Mouse (Mus musculus): Measurements from ENCODE around the gene Hsd17b6. TPM values are rescaled to one million over a fixed set of nuclear protein-coding genes. Genes with fewer than 3 reads are reported as not detected.

Gene Hsd17b6
- polyA plus RNA-seq, 1 experiment from 2014 or later, result not detected

GRCm38 (mm10) chr10:128041636-128042035 lies 34.2 kb upstream of the Hsd17b6 start:
- H3K36me3 ChIP-seq (ENCODE audit: control insufficient read depth, insufficient read depth, low read length), result peaks cover 26% of the 10 kb centered on the region
- H3K27ac ChIP-seq (ENCODE audit: low read depth, low read length), result no peak overlapping the region
- no peak overlapping the region for H3K9ac ChIP-seq (ENCODE audit: low read length)
- no peak for DNase-seq (ENCODE audit: low spot score)
- 73% methylated on average over 4 of the region's 4 CpGs for WGBS
- no peak overlapping the region for H3K4me2 ChIP-seq (ENCODE audit: low read depth)
- ATAC-seq (ENCODE audit: insufficient read depth, low FRiP score, low TSS enrichment), result no peak
- H3K9me3 ChIP-seq (ENCODE audit: control insufficient read depth, low read length), result no peaks in the 10 kb centered on the region
- H3K27me3 ChIP-seq (ENCODE audit: control insufficient read depth, insufficient read depth, low read length), result no peaks in the 10 kb centered on the region
- no peak overlapping the region for H3K4me3 ChIP-seq (ENCODE audit: low read depth, low read length)
- peaks cover 10% of the 10 kb centered on the region; the same call in 1 of the 2 replicates for H3K4me1 ChIP-seq (ENCODE audit: control insufficient read depth, insufficient read depth, low read length)

- Histone ChIP-seq H3K36me3 (ENCODE audit: control insufficient read depth, insufficient read depth, low read length) (peaks cover 23% of the 10 kb centered on the region), H3K4me1 (ENCODE audit: control insufficient read depth, insufficient read depth, low read length) (peaks cover 10% of the 10 kb centered on the region; the same call in 1 of the 2 replicates), H3K9me3 (ENCODE audit: control insufficient read depth, low read length) (no peaks in the 10 kb centered on the region), H3K4me3 (ENCODE audit: low read depth, low read length) (no peak overlapping the region), H3K27me3 (ENCODE audit: control insufficient read depth, insufficient read depth, low read length) (no peaks in the 10 kb centered on the region), H3K4me2 (ENCODE audit: low read depth) (no peak overlapping the region), H3K27ac (ENCODE audit: low read depth, low read length) (no peak overlapping the region), H3K9ac (ENCODE audit: low read length) (no peak overlapping the region)
- ATAC-seq (ENCODE audit: insufficient read depth, low FRiP score, low TSS enrichment) (no peak), DNase-seq (ENCODE audit: low spot score) (no peak)
- WGBS, result 93% methylated on average over 5 of the region's 5 CpGs
These were observed 32.9 kb upstream of the Hsd17b6 start for GRCm38 (mm10) chr10:128040293-128040692.

DNA sequence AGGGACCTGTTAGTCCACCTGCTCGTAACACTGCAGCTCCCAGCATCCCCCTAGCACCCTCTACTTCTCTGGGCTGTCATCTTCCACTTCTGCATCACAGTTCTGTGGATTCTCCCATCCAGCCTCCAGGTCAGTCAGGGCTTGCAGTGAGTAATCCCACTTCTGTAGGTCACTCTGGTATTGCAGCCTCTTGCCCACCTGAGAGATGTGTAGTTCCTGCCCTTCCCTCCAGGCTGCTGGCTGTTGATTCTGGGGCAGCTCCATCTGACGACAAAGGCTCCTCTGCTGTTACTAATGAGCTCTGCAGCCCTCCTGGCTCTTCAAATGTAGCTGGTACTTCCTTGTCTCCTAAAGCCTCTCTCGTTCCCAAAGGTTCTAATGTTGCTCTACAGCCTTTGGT lies 32.4 kb upstream of the Hsd17b6 start:
- H3K9me3 ChIP-seq (ENCODE audit: control insufficient read depth, low read length), result no peaks in the 10 kb centered on the region
- H3K27ac ChIP-seq (ENCODE audit: low read depth, low read length), result no peak overlapping the region
- no peak for DNase-seq (ENCODE audit: low spot score)

GRCm38 (mm10) chr10:128039167-128039566 lies 31.8 kb upstream of the Hsd17b6 start:
- no peaks in the 10 kb centered on the region for H3K9me3 ChIP-seq (ENCODE audit: control insufficient read depth, low read length)
- DNase-seq (ENCODE audit: low spot score), result no peak
- H3K4me2 ChIP-seq (ENCODE audit: low read depth), result no peak overlapping the region
- H3K4me3 ChIP-seq (ENCODE audit: low read depth, low read length), result no peak overlapping the region
- peaks cover 13% of the 10 kb centered on the region; the same call in 1 of the 2 replicates for H3K4me1 ChIP-seq (ENCODE audit: control insufficient read depth, insufficient read depth, low read length)
- no peak overlapping the region for H3K27ac ChIP-seq (ENCODE audit: low read depth, low read length)
- ATAC-seq (ENCODE audit: insufficient read depth, low FRiP score, low TSS enrichment), result no peak
- peaks cover 18% of the 10 kb centered on the region for H3K36me3 ChIP-seq (ENCODE audit: control insufficient read depth, insufficient read depth, low read length)
- WGBS, result 52% methylated on average over 5 of the region's 5 CpGs
- H3K27me3 ChIP-seq (ENCODE audit: control insufficient read depth, insufficient read depth, low read length), result no peaks in the 10 kb centered on the region
- no peak overlapping the region for H3K9ac ChIP-seq (ENCODE audit: low read length)

More for the DNA sequence above, 32.4 kb upstream of the Hsd17b6 start:
- no peak overlapping the region for H3K4me2 ChIP-seq (ENCODE audit: low read depth)
- no peaks in the 10 kb centered on the region for H3K27me3 ChIP-seq (ENCODE audit: control insufficient read depth, insufficient read depth, low read length)
- WGBS, result 75% methylated on average over 3 of the region's 3 CpGs
- H3K4me3 ChIP-seq (ENCODE audit: low read depth, low read length), result no peak overlapping the region
- H3K4me1 ChIP-seq (ENCODE audit: control insufficient read depth, insufficient read depth, low read length), result peaks cover 10% of the 10 kb centered on the region; the same call in 1 of the 2 replicates
- ATAC-seq (ENCODE audit: insufficient read depth, low FRiP score, low TSS enrichment), result no peak
- H3K9ac ChIP-seq (ENCODE audit: low read length), result no peak overlapping the region
- H3K36me3 ChIP-seq (ENCODE audit: control insufficient read depth, insufficient read depth, low read length), result peaks cover 22% of the 10 kb centered on the region

- H3K9me3 ChIP-seq (ENCODE audit: control insufficient read depth, low read length), result no peaks in the 10 kb centered on the region
- H3K9ac ChIP-seq (ENCODE audit: low read length), result no peak overlapping the region
- H3K27ac ChIP-seq (ENCODE audit: low read depth, low read length), result no peak overlapping the region
- H3K4me1 ChIP-seq (ENCODE audit: control insufficient read depth, insufficient read depth, low read length), result peaks cover 13% of the 10 kb centered on the region; the same call in 1 of the 2 replicates
- no peaks in the 10 kb centered on the region for H3K27me3 ChIP-seq (ENCODE audit: control insufficient read depth, insufficient read depth, low read length)
- no peak overlapping the region for H3K4me3 ChIP-seq (ENCODE audit: low read depth, low read length)
- ATAC-seq (ENCODE audit: insufficient read depth, low FRiP score, low TSS enrichment) (no peak), DNase-seq (ENCODE audit: low spot score) (no peak)
- H3K36me3 ChIP-seq (ENCODE audit: control insufficient read depth, insufficient read depth, low read length), result peaks cover 16% of the 10 kb centered on the region
- 80% methylated on average over 3 of the region's 3 CpGs for WGBS
- H3K4me2 ChIP-seq (ENCODE audit: low read depth), result no peak overlapping the region
These were observed 30.5 kb upstream of the Hsd17b6 start for GRCm38 (mm10) chr10:128037921-128038320.

GRCm38 (mm10) chr10:128036746-128037425 lies 29.5 kb upstream of the Hsd17b6 start:
- ATAC-seq (ENCODE audit: insufficient read depth, low FRiP score, low TSS enrichment) (no peak), DNase-seq (ENCODE audit: low spot score) (peak; percentile 14)
- Histone ChIP-seq H3K9me3 (ENCODE audit: control insufficient read depth, low read length) (no peaks in the 10 kb centered on the region), H3K9ac (ENCODE audit: low read length) (peak overlapping the region; percentile 99), H3K27me3 (ENCODE audit: control insufficient read depth, insufficient read depth, low read length) (no peaks in the 10 kb centered on the region), H3K4me1 (ENCODE audit: control insufficient read depth, insufficient read depth, low read length) (peaks cover 13% of the 10 kb centered on the region; the same call in 1 of the 2 replicates), H3K4me3 (ENCODE audit: low read depth, low read length) (peak overlapping the region; percentile 98), H3K27ac (ENCODE audit: low read depth, low read length) (no peak overlapping the region), H3K4me2 (ENCODE audit: low read depth) (peak overlapping the region; percentile 81), H3K36me3 (ENCODE audit: control insufficient read depth, insufficient read depth, low read length) (peaks cover 16% of the 10 kb centered on the region)
- 8% methylated on average over 10 of the region's 10 CpGs for WGBS

- no peak overlapping the region for H3K4me3 ChIP-seq (ENCODE audit: low read depth, low read length)
- no peak overlapping the region for H3K27ac ChIP-seq (ENCODE audit: low read depth, low read length)
- no peaks in the 10 kb centered on the region for H3K27me3 ChIP-seq (ENCODE audit: control insufficient read depth, insufficient read depth, low read length)
- 0 out of 2 replicates have a peak, but pooled peaks cover 4% of the 10 kb centered on the region for H3K4me1 ChIP-seq (ENCODE audit: control insufficient read depth, insufficient read depth, low read length)
- no peaks in the 10 kb centered on the region for H3K36me3 ChIP-seq (ENCODE audit: control insufficient read depth, insufficient read depth, low read length)
- H3K9me3 ChIP-seq (ENCODE audit: control insufficient read depth, low read length), result no peaks in the 10 kb centered on the region
- H3K4me2 ChIP-seq (ENCODE audit: low read depth), result no peak overlapping the region
- WGBS, result 88% methylated on average over 2 of the region's 2 CpGs
- DNase-seq (ENCODE audit: low spot score) (no peak), ATAC-seq (ENCODE audit: insufficient read depth, low FRiP score, low TSS enrichment) (no peak)
- no peak overlapping the region for H3K9ac ChIP-seq (ENCODE audit: low read length)
These were observed 23.4 kb upstream of the Hsd17b6 start for GRCm38 (mm10) chr10:128030860-128031259.

- no peak for DNase-seq (ENCODE audit: low spot score)
- WGBS, result 95% methylated on average over 7 of the region's 7 CpGs
- no peaks in the 10 kb centered on the region for H3K27me3 ChIP-seq (ENCODE audit: control insufficient read depth, insufficient read depth, low read length)
- ATAC-seq (ENCODE audit: insufficient read depth, low FRiP score, low TSS enrichment), result no peak
- no peak overlapping the region for H3K4me3 ChIP-seq (ENCODE audit: low read depth, low read length)
- no peaks in the 10 kb centered on the region for H3K9me3 ChIP-seq (ENCODE audit: control insufficient read depth, low read length)
- H3K36me3 ChIP-seq (ENCODE audit: control insufficient read depth, insufficient read depth, low read length), result no peaks in the 10 kb centered on the region
- H3K9ac ChIP-seq (ENCODE audit: low read length), result no peak overlapping the region
- no peak overlapping the region for H3K27ac ChIP-seq (ENCODE audit: low read depth, low read length)
- H3K4me2 ChIP-seq (ENCODE audit: low read depth), result no peak overlapping the region
- 0 out of 2 replicates have a peak, but pooled peaks cover 4% of the 10 kb centered on the region for H3K4me1 ChIP-seq (ENCODE audit: control insufficient read depth, insufficient read depth, low read length)
These were observed 22.5 kb upstream of the Hsd17b6 start for GRCm38 (mm10) chr10:128029931-128030330.

- peaks cover 16% of the 10 kb centered on the region for H3K36me3 ChIP-seq (ENCODE audit: control insufficient read depth, insufficient read depth, low read length)
- no peaks in the 10 kb centered on the region for H3K27me3 ChIP-seq (ENCODE audit: control insufficient read depth, insufficient read depth, low read length)
- no peak overlapping the region for H3K4me2 ChIP-seq (ENCODE audit: low read depth)
- H3K4me1 ChIP-seq (ENCODE audit: control insufficient read depth, insufficient read depth, low read length), result no peaks in the 10 kb centered on the region
- H3K9ac ChIP-seq (ENCODE audit: low read length), result no peak overlapping the region
- 97% methylated on average over 10 of the region's 10 CpGs for WGBS
- DNase-seq (ENCODE audit: low spot score) (no peak), ATAC-seq (ENCODE audit: insufficient read depth, low FRiP score, low TSS enrichment) (no peak)
- H3K4me3 ChIP-seq (ENCODE audit: low read depth, low read length), result no peak overlapping the region
- no peaks in the 10 kb centered on the region for H3K9me3 ChIP-seq (ENCODE audit: control insufficient read depth, low read length)
- no peak overlapping the region for H3K27ac ChIP-seq (ENCODE audit: low read depth, low read length)
These were observed 16.1 kb upstream of the Hsd17b6 start for GRCm38 (mm10) chr10:128023496-128023895.

All from neural tube, embryonic 11.5 days (tissue).